Mouse (Mus musculus) G1E (cell line): ENCODE results near the gene Olfr455.

Experiments
- CTCF ChIP-seq: IDR thresholded peaks from 2 replicates; pipeline ENCODE4 v1.5.1; 2012; ENCODE audit warnings: low read depth, low read length, inconsistent platforms, mixed read lengths
- GATA1 ChIP-seq: IDR thresholded peaks from 2 replicates; pipeline ENCODE4 v1.6.1; 2012; ENCODE audit warnings: borderline replicate concordance, low read length, inconsistent platforms, mixed read lengths
- POLR2AphosphoS5 ChIP-seq: IDR thresholded peaks from 2 replicates; pipeline ENCODE4 v1.6.1; 2012; ENCODE audit warnings: low read depth, low read length, inconsistent platforms; ENCODE audit not compliant: insufficient replicate concordance
- TAL1 ChIP-seq: conservative IDR thresholded peaks from 2 replicates; pipeline ENCODE4 v1.6.1; 2012; ENCODE audit warnings: low read depth, low read length, inconsistent platforms, mixed read lengths

DNA sequence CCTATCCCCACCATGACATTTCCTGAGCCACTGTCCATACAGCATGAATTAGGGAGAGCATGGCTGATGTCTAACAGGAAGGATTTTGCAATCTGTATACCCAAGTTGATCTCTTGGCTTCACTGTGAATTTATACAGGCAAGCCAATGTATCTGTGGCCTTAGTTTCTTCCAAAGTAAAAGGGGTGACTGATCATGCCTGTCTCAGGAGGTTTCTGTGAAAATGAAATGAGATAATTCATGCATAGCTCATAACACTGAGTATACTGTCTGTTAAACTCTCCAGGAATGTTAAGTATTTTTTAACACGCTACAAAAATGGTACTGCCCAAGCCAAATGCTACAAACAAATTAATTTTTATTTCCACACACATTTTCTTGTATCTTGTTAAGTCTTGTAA lies 33.9 kb downstream of the Olfr455 start:
- no peak for TF ChIP-seq CTCF
- no peak for TF ChIP-seq POLR2AphosphoS5
- TF ChIP-seq GATA1 = no peak
- no peak for TF ChIP-seq TAL1
